Mouse (Mus musculus) T-helper 1 cell (primary cell): ENCODE measurements at regions not wholly inside any gene's neighbourhood (a gene's known extent, or its start where the extent isn't known, plus 50 kb on each side); places are given as distances from the start of the nearest gene placed in this dataset.

ENCODE experiments used
- in situ Hi-C: fragments of 300-600 bp; cut with MboI, MseI; formaldehyde crosslinking; loops from one replicate; pipeline ENCODE4 v1.15.1; 2025; ENCODE audit warnings: high pct_unique_total_duplicates

DNA sequence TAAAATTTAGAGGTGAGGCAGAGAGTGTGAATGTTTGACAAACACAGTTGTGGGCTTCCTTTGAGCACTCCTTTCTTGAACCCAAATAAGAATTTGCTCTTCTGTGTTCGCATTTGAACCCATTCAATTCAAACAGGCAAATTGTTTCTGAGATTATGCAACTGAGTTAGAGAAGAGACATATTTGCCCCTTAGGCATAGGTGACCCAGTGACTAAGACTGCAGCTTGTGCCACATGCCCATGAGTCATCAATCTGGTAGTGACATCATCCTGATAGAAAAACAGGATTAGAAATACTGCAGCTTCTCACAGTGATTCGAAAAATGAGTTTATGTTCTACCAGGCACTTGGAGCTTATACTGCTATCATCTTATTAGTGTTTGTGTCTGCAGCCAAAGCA lies 67.2 kb downstream of the Zfp622 start:
- in situ Hi-C loops: no loop called here

DNA sequence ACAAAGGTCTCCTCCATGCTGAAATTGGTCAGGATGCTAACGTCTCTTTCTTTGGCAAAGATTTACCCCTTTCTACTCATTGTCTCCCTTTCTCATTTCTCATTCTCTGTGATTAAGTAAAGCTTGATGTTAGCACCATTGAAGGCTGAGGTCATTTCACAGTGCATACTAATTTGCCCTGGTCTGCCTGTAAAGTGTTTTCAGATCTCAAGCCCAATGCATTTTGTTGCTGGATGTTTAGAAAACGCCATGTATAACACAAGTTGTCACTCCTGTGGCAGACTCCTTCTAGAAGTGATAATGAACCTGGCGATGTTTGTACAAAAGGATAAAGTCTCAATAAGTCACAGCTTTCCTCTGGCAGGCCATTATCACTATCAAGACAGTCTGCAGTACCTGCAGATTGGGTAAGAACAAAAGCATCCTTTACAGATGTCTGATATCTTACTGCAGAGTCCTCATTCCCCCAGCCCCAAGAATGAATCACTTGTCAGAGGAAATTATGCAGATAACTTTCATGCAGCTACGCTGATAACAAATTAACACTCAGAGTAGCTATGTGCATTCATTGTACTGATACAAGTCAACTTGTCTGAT lies 68.7 kb downstream of the Zfp622 start:
- in situ Hi-C loops: no loop called here

GRCm38 (mm10) chr15:26058019-26058418 lies 73.9 kb downstream of the Zfp622 start:
- in situ Hi-C loops: no loop called here

DNA sequence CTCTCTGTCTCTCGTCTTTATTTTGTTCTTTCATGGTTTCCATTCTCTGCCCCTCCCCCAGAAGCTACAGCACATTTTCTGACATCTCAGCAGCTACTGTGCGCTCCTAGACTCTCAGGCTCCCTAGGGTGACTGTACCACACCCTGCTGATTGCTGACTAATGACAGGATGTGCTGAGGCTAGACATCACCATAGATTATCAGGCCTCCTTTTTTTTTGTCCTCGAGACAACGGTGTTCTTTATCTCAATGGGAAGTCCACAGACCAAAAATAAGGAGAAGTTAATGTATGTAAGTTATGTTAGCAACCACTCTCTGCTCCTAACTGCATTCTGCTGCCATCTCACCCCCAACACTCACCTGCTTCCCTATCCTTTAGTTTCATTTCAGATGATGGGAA lies 116.0 kb downstream of the Zfp622 start:
- in situ Hi-C loops: no loop called here

DNA sequence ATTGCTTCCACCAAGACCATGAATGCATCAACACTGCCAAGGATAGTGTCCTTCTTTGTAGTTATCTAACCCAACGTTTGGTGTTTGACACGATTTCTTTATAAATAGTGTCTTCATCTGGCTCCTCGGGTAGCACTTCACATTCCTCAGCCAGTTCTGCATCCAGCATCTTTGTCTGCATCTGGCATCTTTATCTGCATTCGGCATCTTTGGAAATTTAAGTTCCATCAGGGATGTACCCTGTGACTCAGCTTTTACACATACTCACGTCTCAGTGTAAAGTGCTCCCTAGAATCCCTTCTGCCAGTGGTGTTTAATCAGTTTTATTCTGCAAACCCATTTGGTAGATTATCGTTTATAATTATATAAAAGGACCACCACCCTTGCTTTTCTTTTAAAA lies 123.8 kb downstream of the Zfp622 start:
- in situ Hi-C loops: no loop called here

- in situ Hi-C loops: no loop called here
These were observed 160.0 kb downstream of the Zfp622 start for GRCm38 (mm10) chr15:26144197-26144596.

DNA sequence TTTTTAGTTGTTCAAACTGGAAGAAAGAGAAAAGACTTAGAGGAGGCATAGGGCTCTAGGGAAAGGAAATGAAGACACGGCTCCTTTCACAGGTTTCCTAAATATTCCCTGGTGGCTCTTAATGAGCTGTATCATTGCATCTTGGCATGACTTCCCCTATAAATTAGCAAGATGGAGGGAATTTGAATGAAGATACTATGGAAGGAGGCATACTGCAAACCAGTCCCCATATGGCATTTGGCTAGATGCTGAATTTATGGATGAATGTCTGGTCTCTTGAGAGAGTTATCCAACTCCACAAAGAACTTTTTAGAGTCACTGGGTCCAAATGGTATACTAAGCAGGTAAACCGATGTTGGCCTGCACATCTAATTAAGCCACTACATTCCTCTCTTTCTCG lies 150.3 kb upstream of the March11 start:
- in situ Hi-C loops: no loop called here

- in situ Hi-C loops: no loop called here
These were observed 123.9 kb upstream of the March11 start for GRCm38 (mm10) chr15:26184930-26185329.

DNA sequence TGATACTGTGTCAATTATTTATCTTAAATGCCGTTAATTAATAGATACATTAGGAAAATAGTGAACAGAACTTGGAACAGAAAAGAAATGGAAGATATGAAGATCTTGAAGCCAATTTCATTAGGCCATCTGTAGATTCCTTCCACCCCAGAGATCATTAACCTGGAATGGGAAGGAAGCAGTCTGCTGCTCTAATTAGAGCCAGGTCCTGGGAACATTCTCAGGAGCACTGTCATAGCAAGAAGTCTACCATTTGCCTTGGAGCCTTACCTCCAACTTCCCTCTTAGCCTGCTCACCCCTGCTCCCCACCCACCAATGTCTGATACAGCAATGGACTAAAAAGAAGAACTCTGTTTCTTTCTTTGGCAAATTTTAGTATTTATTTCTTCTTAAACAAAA lies 113.3 kb upstream of the March11 start:
- in situ Hi-C loops: no loop called here

- in situ Hi-C loops: no loop called here
These were observed 102.0 kb upstream of the March11 start for GRCm38 (mm10) chr15:26206837-26207236.

GRCm38 (mm10) chr15:26220855-26221254 lies 88.0 kb upstream of the March11 start:
- in situ Hi-C loops: loop anchor here (5.0 kb wide), 1 partner anchor 71 kb away; no protein-coding TSS in a partner anchor

GRCm38 (mm10) chr15:26228646-26229045 lies 80.2 kb upstream of the March11 start:
- in situ Hi-C loops: no loop called here
